8 mouse cellular contexts compared by ENCODE assay signal in genomic region chr19:29064451-29065102, GRCm38 (mm10). TPM values are rescaled to one million over a fixed set of nuclear protein-coding genes. Genes with fewer than 3 reads are reported as not detected.
DNase-seq lines count a peak whose midpoint lies in the region; ATAC-seq and TF ChIP-seq lines count a peak whose summit lies in the region.

No protein-coding gene starts in this region.

- 0 out of 2 replicates have a peak overlapping the region, but pooled peaks have one; percentile 18 for H3K27ac ChIP-seq in kidney, embryonic 15.5 days
- H3K27ac ChIP-seq in brown adipose tissue, adult 24 weeks (replicated peaks; ENCODE audit: low read depth, low read length) = peak overlapping the region; percentile 63
- no peak overlapping the region for H3K27ac ChIP-seq in intestine, embryonic 15.5 days
- peak overlapping the region; percentile 54 for H3K27ac ChIP-seq in stomach, postnatal 0 days (replicated peaks)

- no peaks in the 10 kb centered on the region for H3K9me3 ChIP-seq in kidney, embryonic 15.5 days (replicated peaks)
- no peaks in the 10 kb centered on the region for H3K9me3 ChIP-seq in intestine, embryonic 15.5 days
- no peaks in the 10 kb centered on the region for H3K9me3 ChIP-seq in megakaryocyte, embryonic 14.5 days
- no peaks in the 10 kb centered on the region for H3K9me3 ChIP-seq in stomach, postnatal 0 days (ENCODE audit: control insufficient read depth, low read length)

- ATAC-seq in kidney, embryonic 15.5 days (replicated peaks; ENCODE audit: low FRiP score) = peak; percentile 70
- peak; percentile 40 for ATAC-seq in granulocyte monocyte progenitor cell, adult 5-6 weeks (replicated peaks; ENCODE audit: poor library complexity, severe bottlenecking)
- ATAC-seq in intestine, embryonic 15.5 days = peak; percentile 61
- ATAC-seq in stomach, postnatal 0 days (ENCODE audit: low FRiP score, low TSS enrichment) = peak; percentile 67

- 55% methylated on average over 9 of the region's 9 CpGs for WGBS in kidney, embryonic 15.5 days
- WGBS in intestine, embryonic 15.5 days = 65% methylated on average over 9 of the region's 9 CpGs
- WGBS in stomach, postnatal 0 days = 47% methylated on average over 9 of the region's 9 CpGs

- H3K4me2 ChIP-seq in kidney, embryonic 15.5 days = peak overlapping the region; percentile 60; the same call in 1 of the 2 replicates
- H3K4me2 ChIP-seq in intestine, embryonic 15.5 days (replicated peaks) = 0 out of 2 replicates have a peak overlapping the region, but pooled peaks have one; percentile 32
- peak overlapping the region; percentile 41 for H3K4me2 ChIP-seq in stomach, postnatal 0 days (replicated peaks; ENCODE audit: low read depth)

- peaks cover 26% of the 10 kb centered on the region for H3K4me1 ChIP-seq in kidney, embryonic 15.5 days
- peaks cover 2% of the 10 kb centered on the region; the same call in 1 of the 2 replicates for H3K4me1 ChIP-seq in brown adipose tissue, adult 24 weeks (ENCODE audit: control insufficient read depth, insufficient read depth, insufficient read length, low read length)
- H3K4me1 ChIP-seq in intestine, embryonic 15.5 days (replicated peaks) = peaks cover 19% of the 10 kb centered on the region
- peaks cover 58% of the 10 kb centered on the region for H3K4me1 ChIP-seq in megakaryocyte, embryonic 14.5 days
- no peaks in the 10 kb centered on the region for H3K4me1 ChIP-seq in stomach, postnatal 0 days (replicated peaks; ENCODE audit: control insufficient read depth, insufficient read depth)

- peak; percentile 54 for TF ChIP-seq CTCF in stomach, postnatal 0 days (IDR thresholded peaks at IDR 0.05; ENCODE audit: low read depth)

- TF ChIP-seq EP300 in stomach, postnatal 0 days (optimal IDR thresholded peaks at IDR 0.05) = no peak

- no peaks in the 10 kb centered on the region for H3K27me3 ChIP-seq in kidney, embryonic 15.5 days
- H3K27me3 ChIP-seq in intestine, embryonic 15.5 days (replicated peaks) = no peaks in the 10 kb centered on the region
- H3K27me3 ChIP-seq in megakaryocyte, embryonic 14.5 days (replicated peaks) = no peaks in the 10 kb centered on the region
- no peaks in the 10 kb centered on the region for H3K27me3 ChIP-seq in stomach, postnatal 0 days (ENCODE audit: control insufficient read depth, insufficient read depth, low read length)

- H3K9ac ChIP-seq in kidney, embryonic 15.5 days = no peak overlapping the region
- H3K9ac ChIP-seq in intestine, embryonic 15.5 days = no peak overlapping the region
- H3K9ac ChIP-seq in stomach, postnatal 0 days (ENCODE audit: low read length) = no peak overlapping the region

- no peaks in the 10 kb centered on the region for H3K36me3 ChIP-seq in kidney, embryonic 15.5 days
- H3K36me3 ChIP-seq in intestine, embryonic 15.5 days = no peaks in the 10 kb centered on the region
- H3K36me3 ChIP-seq in megakaryocyte, embryonic 14.5 days (replicated peaks; ENCODE audit: low read length) = peaks cover 6% of the 10 kb centered on the region
- no peaks in the 10 kb centered on the region for H3K36me3 ChIP-seq in stomach, postnatal 0 days (ENCODE audit: control insufficient read depth, insufficient read depth, low read length)

- peak overlapping the region; percentile 17; the same call in 1 of the 2 replicates for H3K4me3 ChIP-seq in kidney, embryonic 15.5 days (replicated peaks)
- peak overlapping the region; percentile 42 for H3K4me3 ChIP-seq in brown adipose tissue, adult 24 weeks (ENCODE audit: insufficient read depth, low read depth, low read length)
- no peak overlapping the region for H3K4me3 ChIP-seq in intestine, embryonic 15.5 days (replicated peaks)
- peak overlapping the region; percentile 91 for H3K4me3 ChIP-seq in megakaryocyte, embryonic 14.5 days (replicated peaks)
- H3K4me3 ChIP-seq in stomach, postnatal 0 days (ENCODE audit: low read depth, low read length) = 0 out of 2 replicates have a peak overlapping the region, but pooled peaks have one; percentile 15

- DNase-seq in kidney, adult 8-10 months = no peak
- DNase-seq in stomach, postnatal 0 days (ENCODE audit: low spot score) = peak; percentile 64
- no peak for DNase-seq in embryo, embryonic 9.5 days (ENCODE audit: extremely low spot score)

RNA-seq across cellular contexts. Expression of gene Ak3, which starts 16.8 kb away (rescaled TPM):
- polyA plus RNA-seq in kidney, embryonic 15.5 days (2015; fragmentation: Nextera tagmentation; extraction: Ambion mirVana) = 89.0 and 89.6 TPM in 2 replicates
- 328 and 347 TPM in 2 replicates for polyA plus RNA-seq in brown adipose tissue, adult 24 weeks (2012; ENCODE audit: insufficient read depth, insufficient read length, missing spikeins)
- 41.2 and 51.0 TPM in 2 replicates for total RNA-seq in granulocyte monocyte progenitor cell, adult 5-6 weeks (2014; fragmentation: Nextera tagmentation)
- 20.5 and 27.8 TPM in 2 replicates for total RNA-seq in granulocyte monocyte progenitor cell, adult 5-6 weeks (2017)
- polyA plus RNA-seq in intestine, embryonic 15.5 days (2015; fragmentation: Nextera tagmentation; extraction: Ambion mirVana) = 98.6 and 101 TPM in 2 replicates
- polyA plus RNA-seq in megakaryocyte, embryonic 14.5 days (2012; ENCODE audit: insufficient read depth, low replicate concordance) = 5.4 and 8.1 TPM in 2 replicates
- polyA plus RNA-seq in stomach, postnatal 0 days (2015; fragmentation: Nextera tagmentation; extraction: Ambion mirVana) = 141 and 150 TPM in 2 replicates

RNA-seq across cellular contexts. Expression of gene Rcl1, which starts 36.6 kb away (rescaled TPM):
- polyA plus RNA-seq in kidney, embryonic 15.5 days (2015; fragmentation: Nextera tagmentation; extraction: Ambion mirVana) = 63.1 and 63.8 TPM in 2 replicates
- 11.7 and 12.8 TPM in 2 replicates for polyA plus RNA-seq in brown adipose tissue, adult 24 weeks (2012; ENCODE audit: insufficient read depth, insufficient read length, missing spikeins)
- 31.7 and 36.0 TPM in 2 replicates for total RNA-seq in granulocyte monocyte progenitor cell, adult 5-6 weeks (2014; fragmentation: Nextera tagmentation)
- 67.6 and 82.0 TPM in 2 replicates for total RNA-seq in granulocyte monocyte progenitor cell, adult 5-6 weeks (2017)
- polyA plus RNA-seq in intestine, embryonic 15.5 days (2015; fragmentation: Nextera tagmentation; extraction: Ambion mirVana) = 63.0 and 67.1 TPM in 2 replicates
- 15.5 and 37.9 TPM in 2 replicates for polyA plus RNA-seq in megakaryocyte, embryonic 14.5 days (2012; ENCODE audit: insufficient read depth, low replicate concordance)
- 26.0 and 27.7 TPM in 2 replicates for polyA plus RNA-seq in stomach, postnatal 0 days (2015; fragmentation: Nextera tagmentation; extraction: Ambion mirVana)
